Mouse (Mus musculus) frontal cortex, postnatal 36 days (tissue): ENCODE results near the gene Ciz1.
A peak's percentile ranks its signal among the peaks of the same experiment; 100 is the strongest.

Source experiments
- DNase-seq, 2 experiments: peaks; one replicate each; pipeline ENCODE4 v3.0.0; 2022; ENCODE audit warnings: low spot score in 2 of 2

Gene Ciz1

DNA sequence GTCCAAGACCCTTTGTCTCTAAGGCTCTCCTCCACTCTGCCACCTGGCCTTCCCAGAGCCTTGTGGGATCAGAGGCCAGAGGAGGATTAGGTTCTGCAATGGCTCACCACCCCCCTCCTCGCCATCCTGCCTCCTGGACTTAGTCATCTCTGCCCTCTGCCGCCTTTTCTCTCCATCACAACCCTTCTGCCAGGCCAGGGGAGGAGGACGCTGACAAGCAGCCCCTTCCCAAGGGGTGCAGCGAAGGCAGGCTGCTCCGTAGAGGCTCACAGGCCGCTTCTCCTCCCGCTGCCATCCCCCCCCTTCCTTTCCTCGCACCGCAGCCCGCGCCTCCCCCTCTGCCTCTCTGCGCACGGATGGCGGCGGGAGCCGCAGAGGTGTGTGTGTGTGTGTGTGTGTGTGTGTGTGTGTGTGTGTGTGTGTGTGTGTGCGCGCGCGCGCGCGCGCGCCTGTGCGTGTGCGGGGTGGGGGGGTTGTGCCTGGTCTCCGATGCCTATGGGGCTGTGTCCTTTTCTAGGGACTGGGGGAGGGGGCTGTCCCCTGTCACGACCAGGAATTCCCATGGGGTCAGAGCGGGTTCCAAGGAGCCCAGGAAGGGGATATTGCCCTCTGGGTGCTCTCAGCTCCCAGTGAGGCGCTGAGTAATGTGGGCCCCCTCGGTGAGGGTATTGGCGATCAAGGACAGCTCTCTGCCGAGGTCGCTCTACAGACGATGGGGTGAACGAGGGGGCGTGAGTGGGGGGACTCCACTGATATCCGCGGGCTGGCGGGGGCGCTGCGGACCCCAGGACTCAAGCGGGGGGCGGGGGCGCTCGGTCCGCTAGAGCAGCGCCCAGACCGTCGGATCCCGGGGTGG lies at the start of gene Ciz1:
Gene Ciz1, plus strand, starts transcription at position 177 of the 856 bp plus-strand sequence.
- DNase-seq: peak in 1 of 2 experiments; percentile 58

- DNase-seq: no peak
Measured at GRCm38 (mm10) chr2:32302952-32303351, 49.2 kb upstream of the Ciz1 start.

GRCm38 (mm10) chr2:32304145-32304832 lies 47.8 kb upstream of the Ciz1 start:
- peak in 1 of 2 experiments; percentile 73 for DNase-seq

- DNase-seq: no peak
Measured at GRCm38 (mm10) chr2:32305668-32306067, 46.5 kb upstream of the Ciz1 start.

DNA sequence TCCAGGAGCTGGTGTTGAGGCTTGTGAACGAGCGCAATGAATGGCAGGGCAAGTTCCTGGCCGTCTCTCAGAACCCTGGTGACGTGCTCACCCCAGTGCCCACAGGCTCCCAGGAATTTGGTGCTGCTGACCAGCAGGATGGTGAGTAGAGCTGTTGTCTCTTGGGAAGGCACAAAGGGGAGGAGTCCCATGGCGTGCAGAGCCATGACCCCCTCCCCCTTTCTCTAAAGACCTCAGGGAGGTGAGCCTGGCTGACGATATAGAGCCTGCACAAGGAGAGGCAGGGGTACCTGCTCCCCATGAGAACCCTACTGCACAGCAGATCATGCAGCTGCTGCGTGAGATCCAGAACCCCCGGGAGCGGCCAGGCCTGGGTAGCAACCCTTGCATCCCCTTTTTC lies 46.0 kb upstream of the Ciz1 start:
- no peak for DNase-seq

DNA sequence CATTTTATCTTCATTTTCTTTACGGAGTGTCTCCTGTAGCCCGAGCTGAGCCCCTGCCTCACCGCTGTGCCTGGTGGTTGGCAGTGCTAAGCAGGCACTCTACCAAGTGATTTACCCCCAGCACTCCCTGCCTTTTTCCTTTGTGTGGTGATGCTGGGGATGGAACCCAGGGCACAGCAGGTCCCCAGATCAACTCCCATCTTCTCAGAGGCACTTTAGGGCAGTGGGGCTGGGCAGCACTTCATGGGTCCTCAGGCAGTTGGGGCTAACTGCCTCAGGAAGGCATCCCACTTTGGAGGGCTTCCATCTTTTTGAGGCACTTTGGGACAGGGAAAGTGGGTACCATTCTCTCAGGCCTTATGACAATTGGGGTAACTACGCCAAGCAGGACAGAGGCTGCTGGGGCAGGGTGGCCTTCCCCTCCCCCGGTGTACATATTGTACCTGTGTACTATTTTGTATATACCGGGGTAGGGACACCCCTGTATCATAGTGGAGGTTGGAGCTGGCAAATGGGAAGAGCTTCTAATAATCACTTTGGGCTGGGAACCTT lies 44.8 kb upstream of the Ciz1 start:
- DNase-seq: no peak

- DNase-seq: peak in 1 of 2 experiments; percentile 83
Measured at GRCm38 (mm10) chr2:32307941-32308760, 44.0 kb upstream of the Ciz1 start.

DNA sequence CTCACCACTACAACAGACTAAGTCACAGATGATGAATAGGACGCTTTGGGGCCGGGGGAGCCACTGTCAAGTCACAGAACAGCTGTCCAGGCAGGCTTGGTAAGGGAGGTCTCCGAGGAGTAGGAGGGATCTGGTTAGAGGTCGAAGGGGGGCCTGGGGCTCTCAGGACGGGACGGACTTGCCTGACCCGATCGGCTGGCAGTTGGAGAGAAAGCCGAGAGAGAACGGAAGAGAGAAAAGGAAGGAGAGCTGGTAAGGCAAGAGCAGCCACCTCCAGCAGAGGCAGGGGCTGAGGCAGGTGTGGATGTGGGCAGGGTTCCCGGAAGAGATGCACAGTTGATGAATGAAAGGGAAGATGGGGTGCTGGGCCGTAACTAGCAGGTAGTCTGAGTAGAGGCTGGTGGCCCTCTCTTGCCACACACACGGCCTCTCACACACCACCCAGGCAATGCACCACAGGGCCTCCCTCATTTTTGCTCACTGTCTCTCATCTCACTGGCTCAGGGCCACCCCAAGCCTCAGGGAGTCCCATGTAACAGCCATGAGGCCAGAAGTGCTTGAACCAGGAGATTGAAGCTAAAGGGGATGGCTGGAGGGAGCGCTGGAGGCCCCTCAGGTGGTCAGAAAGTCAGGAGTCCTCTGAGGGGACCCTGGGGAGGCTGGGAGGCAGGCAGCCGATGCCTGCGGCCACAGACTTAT lies 43.1 kb upstream of the Ciz1 start:
- no peak for DNase-seq

- no peak for DNase-seq
Measured at GRCm38 (mm10) chr2:32310096-32310845, 41.9 kb upstream of the Ciz1 start.

DNA sequence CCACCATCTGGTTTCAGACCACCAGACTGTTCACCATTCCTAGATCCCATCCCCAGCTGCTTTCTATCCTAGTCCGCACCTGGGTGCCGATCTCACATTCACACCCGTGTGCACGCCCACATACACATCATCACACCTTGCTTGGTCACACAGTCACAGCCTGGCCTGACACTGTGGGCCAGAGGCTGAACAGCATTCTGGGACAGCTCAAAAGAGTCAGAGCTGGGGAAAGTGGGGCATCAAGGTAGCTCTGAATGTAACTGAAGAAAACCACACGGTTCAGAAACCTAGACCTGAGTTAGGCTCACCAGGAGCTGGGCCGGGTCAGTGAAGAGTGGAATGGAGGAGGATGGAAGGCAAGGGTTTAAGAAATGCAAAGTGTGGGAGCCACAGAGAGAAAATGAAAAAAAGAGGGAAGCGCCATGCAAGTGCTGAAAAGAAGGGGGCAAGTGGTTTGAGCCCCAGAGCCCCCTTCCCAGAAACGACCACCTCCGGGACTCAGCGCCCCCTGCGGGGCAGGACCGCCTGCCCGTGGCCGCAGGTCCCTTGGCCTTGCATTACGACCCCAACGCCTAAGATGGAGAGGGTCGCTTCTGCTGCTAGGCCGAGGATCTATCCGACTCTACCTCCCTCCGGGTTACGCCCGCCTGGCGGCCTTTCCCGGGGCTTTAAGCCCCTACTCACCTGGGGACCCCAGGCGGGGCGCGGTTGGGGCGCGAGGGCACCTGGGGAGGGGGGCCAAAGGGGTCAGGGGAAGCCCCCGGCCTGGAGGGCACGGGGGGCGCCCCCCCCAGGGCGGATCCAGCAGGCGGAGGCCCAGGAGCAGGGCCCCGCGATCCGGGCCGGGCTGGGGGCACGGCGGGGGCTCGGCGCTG lies 40.4 kb upstream of the Ciz1 start:
- no peak for DNase-seq

GRCm38 (mm10) chr2:32312318-32312964 lies 39.7 kb upstream of the Ciz1 start:
- no peak for DNase-seq

GRCm38 (mm10) chr2:32314831-32315230 lies 37.3 kb upstream of the Ciz1 start:
- no peak for DNase-seq

- no peak for DNase-seq
Measured at GRCm38 (mm10) chr2:32315751-32316150, 36.4 kb upstream of the Ciz1 start.

GRCm38 (mm10) chr2:32316887-32317656 lies 35.1 kb upstream of the Ciz1 start:
- DNase-seq: no peak

DNA sequence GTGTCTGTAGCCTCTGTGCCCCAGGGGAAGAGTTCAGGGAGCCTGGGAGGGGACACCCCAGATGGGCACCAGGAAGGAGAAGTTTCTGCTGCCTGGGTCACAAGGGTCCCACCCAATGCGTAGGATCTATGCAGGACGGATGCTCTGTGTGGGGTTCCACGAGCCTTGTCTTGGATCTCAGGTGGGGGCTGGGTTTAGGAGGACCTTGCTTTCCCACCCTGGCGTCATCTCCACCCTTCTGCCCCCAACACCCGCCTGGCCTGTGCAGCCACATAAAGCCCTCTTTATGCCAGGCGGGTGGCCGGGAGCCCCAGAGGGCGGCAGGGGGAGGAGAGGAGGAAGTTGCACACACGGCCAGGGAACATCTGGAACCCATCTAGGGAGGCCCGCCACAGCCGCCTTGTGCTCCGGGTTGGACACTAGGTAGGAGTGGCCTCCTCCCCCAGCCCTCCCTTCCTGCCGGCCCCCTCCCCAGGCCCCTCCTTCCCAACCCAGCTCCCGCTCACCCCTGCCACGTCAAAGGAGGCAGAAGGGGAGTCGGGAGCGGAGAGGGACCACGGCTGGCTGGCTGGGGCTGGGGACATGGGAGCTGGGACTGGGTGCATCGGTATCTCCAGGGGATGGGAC lies 34.2 kb upstream of the Ciz1 start:
- DNase-seq: no peak

- no peak for DNase-seq
Measured at GRCm38 (mm10) chr2:32318709-32319585, 33.2 kb upstream of the Ciz1 start.
